Mouse (Mus musculus) lung, postnatal 0 days (tissue): ENCODE results near the gene Tbx4.

Experiments
- CTCF ChIP-seq: IDR thresholded peaks from 2 replicates; pipeline ENCODE4 v1.5.1; 2016; ENCODE audit warnings: antibody characterized with exemption, mild to moderate bottlenecking
- EP300 ChIP-seq: IDR thresholded peaks from 2 replicates; pipeline ENCODE4 v1.6.1; 2016; ENCODE audit warnings: antibody characterized with exemption, mild to moderate bottlenecking, control low read depth

- no peak for TF ChIP-seq CTCF
- no peak for TF ChIP-seq EP300
Observed at GRCm38 (mm10) chr11:85876059-85876788, 10.0 kb upstream of the Tbx4 start.
